ENCODE assay signal across 9 mouse cellular contexts in the genomic region with DNA sequence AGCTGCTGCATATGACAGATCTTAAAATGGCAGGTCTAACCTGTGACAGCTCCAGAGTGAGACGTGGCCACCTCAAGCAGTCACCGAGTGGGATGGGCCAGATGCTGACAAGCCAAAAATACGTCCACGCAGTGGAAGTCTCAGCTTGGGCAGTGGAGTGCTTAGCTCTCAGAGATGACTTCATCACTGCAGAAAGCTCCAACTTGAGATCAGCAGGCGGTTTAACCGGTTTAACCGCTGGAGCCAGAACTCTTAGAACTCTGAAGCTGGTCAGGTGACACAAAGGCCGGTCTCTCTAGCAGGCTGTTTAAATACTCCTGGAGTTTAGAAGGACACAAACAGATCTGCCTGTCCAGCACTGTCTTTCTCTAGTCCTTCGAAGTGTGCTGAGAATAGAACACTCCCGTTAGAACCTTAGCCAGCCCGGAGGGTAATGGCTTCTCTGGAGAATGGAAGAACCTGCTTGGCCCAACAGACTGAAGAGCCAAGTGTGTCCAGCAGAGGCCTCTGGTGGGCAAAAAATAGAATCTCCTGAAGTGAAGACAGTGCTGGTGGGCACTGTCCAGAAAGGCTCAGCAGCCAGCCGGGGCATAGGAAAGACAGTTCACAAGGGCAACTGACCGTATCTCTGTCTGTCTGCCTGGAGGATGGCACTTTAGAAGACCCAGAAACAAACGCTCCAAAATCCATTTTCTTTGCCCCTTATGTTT. TPM values are rescaled to one million over a fixed set of nuclear protein-coding genes. Genes with fewer than 3 reads are reported as not detected.
DNase-seq lines count a peak whose midpoint lies in the region; ATAC-seq and TF ChIP-seq lines count a peak whose summit lies in the region.
"Had no signal": no experiment of that assay in that cellular context is flagged by ENCODE, and none has a peak within 500 bp of the region (broad histone marks: within the 10 kb centered on the region; RNA-seq: fewer than 3 reads in every experiment).

No protein-coding gene starts in this region.

- no peaks in the 10 kb centered on the region for H3K4me1 ChIP-seq in limb, embryonic 11.5 days (ENCODE audit: control insufficient read depth, insufficient read depth, low read length)
- H3K4me1 ChIP-seq in limb, embryonic 10.5 days, result 0 out of 2 replicates have a peak, but pooled peaks cover 4% of the 10 kb centered on the region
- no peaks in the 10 kb centered on the region for H3K4me1 ChIP-seq in kidney, postnatal 0 days (replicated peaks; ENCODE audit: insufficient read depth, low read length)
- H3K4me1 ChIP-seq in stomach, embryonic 15.5 days, result no peaks in the 10 kb centered on the region

- H3K27ac ChIP-seq in limb, embryonic 11.5 days (replicated peaks; ENCODE audit: low read depth, low read length), result no peak overlapping the region
- H3K27ac ChIP-seq in limb, embryonic 10.5 days, result no peak overlapping the region
- no peak overlapping the region for H3K27ac ChIP-seq in kidney, postnatal 0 days
- H3K27ac ChIP-seq in stomach, embryonic 15.5 days, result peak overlapping the region; percentile 6; the same call in 1 of the 2 replicates
- H3K27ac ChIP-seq: liver, embryonic 14.5 days had no signal

- TF ChIP-seq CTCF in kidney, postnatal 0 days (IDR thresholded peaks at IDR 0.05; ENCODE audit: low read depth), result peak; percentile 56

- no peak for ATAC-seq in limb, embryonic 11.5 days (ENCODE audit: insufficient number of reproducible peaks, low FRiP score, low TSS enrichment, low read depth)
- peak; percentile 83 for ATAC-seq in kidney, postnatal 0 days (replicated peaks; ENCODE audit: low FRiP score, low read depth)
- peak; percentile 93 for ATAC-seq in stomach, embryonic 15.5 days (ENCODE audit: insufficient read depth, low FRiP score, low read depth)

- no peaks in the 10 kb centered on the region for H3K36me3 ChIP-seq in limb, embryonic 11.5 days (ENCODE audit: control insufficient read depth, insufficient read depth, low read length)
- H3K36me3 ChIP-seq in limb, embryonic 10.5 days, result no peaks in the 10 kb centered on the region
- H3K36me3 ChIP-seq in kidney, postnatal 0 days (ENCODE audit: insufficient read depth, low read length), result no peaks in the 10 kb centered on the region
- no peaks in the 10 kb centered on the region for H3K36me3 ChIP-seq in stomach, embryonic 15.5 days

- DNase-seq in limb, embryonic 11.5 days (ENCODE audit: low spot score), result peak; percentile 20
- DNase-seq in limb, embryonic 10.5 days (ENCODE audit: low spot score), result no peak
- peak; percentile 28 for DNase-seq in gonadal fat pad, adult 2 months (ENCODE audit: low read depth)
- peak; percentile 19 for DNase-seq in kidney, postnatal 0 days (ENCODE audit: low spot score)
- DNase-seq in layer of hippocampus, adult 11-12 months (ENCODE audit: low spot score), result no peak
- no peak for DNase-seq in left cerebral cortex, adult 11 months (ENCODE audit: low spot score)
- DNase-seq in frontal cortex, postnatal 36 days (ENCODE audit: low spot score in 2 of 2), result no peak

- no peaks in the 10 kb centered on the region for H3K27me3 ChIP-seq in limb, embryonic 11.5 days (ENCODE audit: control insufficient read depth, insufficient read depth, low read length)
- H3K27me3 ChIP-seq in limb, embryonic 10.5 days (ENCODE audit: low read depth, poor library complexity, severe bottlenecking), result no peaks in the 10 kb centered on the region
- H3K27me3 ChIP-seq in kidney, postnatal 0 days (ENCODE audit: insufficient read depth, low read length), result no peaks in the 10 kb centered on the region
- no peaks in the 10 kb centered on the region for H3K27me3 ChIP-seq in stomach, embryonic 15.5 days (replicated peaks)

- 77% methylated on average over 14 of the region's 14 CpGs for WGBS in limb, embryonic 11.5 days
- 79% methylated on average over 14 of the region's 14 CpGs for WGBS in limb, embryonic 10.5 days
- WGBS in kidney, postnatal 0 days, result 62% methylated on average over 14 of the region's 14 CpGs
- 62% methylated on average over 14 of the region's 14 CpGs for WGBS in stomach, embryonic 15.5 days

- no peak overlapping the region for H3K4me2 ChIP-seq in limb, embryonic 11.5 days (ENCODE audit: low read depth, severe bottlenecking)
- H3K4me2 ChIP-seq in kidney, postnatal 0 days (ENCODE audit: low read length), result no peak overlapping the region
- peak overlapping the region; percentile 11; the same call in 1 of the 2 replicates for H3K4me2 ChIP-seq in stomach, embryonic 15.5 days

- no peaks in the 10 kb centered on the region for H3K9me3 ChIP-seq in limb, embryonic 11.5 days (ENCODE audit: control insufficient read depth, low read length)
- H3K9me3 ChIP-seq in limb, embryonic 10.5 days (replicated peaks), result no peaks in the 10 kb centered on the region
- H3K9me3 ChIP-seq in kidney, postnatal 0 days (replicated peaks; ENCODE audit: low read length), result no peaks in the 10 kb centered on the region
- H3K9me3 ChIP-seq in stomach, embryonic 15.5 days, result no peaks in the 10 kb centered on the region

- no peak overlapping the region for H3K9ac ChIP-seq in limb, embryonic 11.5 days (ENCODE audit: low read length)
- H3K9ac ChIP-seq in kidney, postnatal 0 days (ENCODE audit: low read depth, low read length), result no peak overlapping the region
- H3K9ac ChIP-seq in stomach, embryonic 15.5 days, result no peak overlapping the region
- H3K9ac ChIP-seq: liver, embryonic 14.5 days had no signal

- no peak overlapping the region for H3K4me3 ChIP-seq in limb, embryonic 11.5 days (ENCODE audit: low read depth, low read length)
- H3K4me3 ChIP-seq in limb, embryonic 10.5 days, result no peak overlapping the region
- no peak overlapping the region for H3K4me3 ChIP-seq in kidney, postnatal 0 days (replicated peaks; ENCODE audit: low read depth, low read length)
- no peak overlapping the region for H3K4me3 ChIP-seq in stomach, embryonic 15.5 days (replicated peaks)

RNA-seq across cellular contexts. Expression of a gene that starts 57.0 kb away (rescaled TPM):
- 0.35 and 0.78 TPM in 2 replicates for polyA plus RNA-seq in limb, embryonic 11.5 days (2014; fragmentation: Nextera tagmentation; extraction: Ambion mirVana)
- polyA plus RNA-seq in limb, embryonic 10.5 days (2016; fragmentation: Nextera tagmentation; extraction: Ambion mirVana), result 0.18 and 0.23 TPM in 2 replicates
- polyA plus RNA-seq in gonadal fat pad, adult 2 months (2012; rRNA removed), result 3.2 and 3.5 TPM in 2 replicates
- polyA plus RNA-seq in kidney, postnatal 0 days (2015; fragmentation: Nextera tagmentation; extraction: Ambion mirVana), result 0.23 and 0.74 TPM in 2 replicates
- polyA plus RNA-seq in stomach, embryonic 15.5 days (2015; fragmentation: Nextera tagmentation; extraction: Ambion mirVana), result 0.61 and 0.74 TPM in 2 replicates

Comparison
In these comparisons a context has a peak if more than half of its experiments do, and no peak if none do; other contexts are left out.
1. DNase-seq: peak in limb, embryonic 11.5 days (single experiment), gonadal fat pad, adult 2 months (single experiment) and kidney, postnatal 0 days (single experiment); none in limb, embryonic 10.5 days (single experiment), layer of hippocampus, adult 11-12 months (single experiment), left cerebral cortex, adult 11 months (single experiment) and frontal cortex, postnatal 36 days (0 of 2).